Mouse (Mus musculus) testis, adult 2 months (tissue): Measurements from ENCODE around the gene Cc2d1a. TPM values are rescaled to one million over a fixed set of nuclear protein-coding genes. Genes with fewer than 3 reads are reported as not detected.

ENCODE experiments used
- H3K27ac ChIP-seq: fragments of 200-500 bp; 2 replicates; pipeline ENCODE4 v1.5.1; 2012; ENCODE audit warnings: low read depth, low read length; ENCODE audit not compliant: control insufficient read depth, insufficient read depth
- H3K27me3 ChIP-seq: fragments of 200-500 bp; 2 replicates; pipeline ENCODE4 v1.6.1; 2012; ENCODE audit warnings: mild to moderate bottlenecking, low read length, moderate library complexity; ENCODE audit not compliant: control insufficient read depth, insufficient read depth
- H3K36me3 ChIP-seq: fragments of 200-500 bp; 2 replicates; pipeline ENCODE4 v1.6.1; 2012; ENCODE audit warnings: mild to moderate bottlenecking, low read length; ENCODE audit not compliant: control insufficient read depth, insufficient read depth
- H3K4me1 ChIP-seq: fragments of 200-500 bp; 2 replicates; pipeline ENCODE4 v1.6.1; 2012; ENCODE audit warnings: low read length; ENCODE audit not compliant: control insufficient read depth, insufficient read depth
- H3K4me3 ChIP-seq: fragments of 200-500 bp; 2 replicates; pipeline ENCODE4 v1.5.1; 2012; ENCODE audit warnings: low read depth, mild to moderate bottlenecking, low read length, moderate library complexity, mixed read lengths; ENCODE audit not compliant: control insufficient read depth
- CTCF ChIP-seq: fragments of 200-500 bp; IDR thresholded peaks from 2 replicates; pipeline ENCODE4 v1.5.1; 2012; ENCODE audit warnings: low read depth, mild to moderate bottlenecking, inconsistent platforms, low read length, moderate library complexity; ENCODE audit not compliant: control insufficient read depth, insufficient read depth, insufficient replicate concordance
- POLR2A ChIP-seq: fragments of 200-500 bp; IDR thresholded peaks from 2 replicates; pipeline ENCODE4 v1.6.1; 2012; ENCODE audit warnings: low read depth, mild to moderate bottlenecking, inconsistent platforms, low read length, moderate library complexity; ENCODE audit not compliant: control insufficient read depth
- polyA plus RNA-seq: library from polyadenylated mRNA; depleted of rRNA; stranded (reverse); fragments of >200 nt; gene quantifications from 2 replicates; pipeline ENCODE4 v1.2.3, GENCODE M21; 2012

The Cc2d1a gene
- polyA plus RNA-seq, 1 experiment = 30.9 TPM

DNA sequence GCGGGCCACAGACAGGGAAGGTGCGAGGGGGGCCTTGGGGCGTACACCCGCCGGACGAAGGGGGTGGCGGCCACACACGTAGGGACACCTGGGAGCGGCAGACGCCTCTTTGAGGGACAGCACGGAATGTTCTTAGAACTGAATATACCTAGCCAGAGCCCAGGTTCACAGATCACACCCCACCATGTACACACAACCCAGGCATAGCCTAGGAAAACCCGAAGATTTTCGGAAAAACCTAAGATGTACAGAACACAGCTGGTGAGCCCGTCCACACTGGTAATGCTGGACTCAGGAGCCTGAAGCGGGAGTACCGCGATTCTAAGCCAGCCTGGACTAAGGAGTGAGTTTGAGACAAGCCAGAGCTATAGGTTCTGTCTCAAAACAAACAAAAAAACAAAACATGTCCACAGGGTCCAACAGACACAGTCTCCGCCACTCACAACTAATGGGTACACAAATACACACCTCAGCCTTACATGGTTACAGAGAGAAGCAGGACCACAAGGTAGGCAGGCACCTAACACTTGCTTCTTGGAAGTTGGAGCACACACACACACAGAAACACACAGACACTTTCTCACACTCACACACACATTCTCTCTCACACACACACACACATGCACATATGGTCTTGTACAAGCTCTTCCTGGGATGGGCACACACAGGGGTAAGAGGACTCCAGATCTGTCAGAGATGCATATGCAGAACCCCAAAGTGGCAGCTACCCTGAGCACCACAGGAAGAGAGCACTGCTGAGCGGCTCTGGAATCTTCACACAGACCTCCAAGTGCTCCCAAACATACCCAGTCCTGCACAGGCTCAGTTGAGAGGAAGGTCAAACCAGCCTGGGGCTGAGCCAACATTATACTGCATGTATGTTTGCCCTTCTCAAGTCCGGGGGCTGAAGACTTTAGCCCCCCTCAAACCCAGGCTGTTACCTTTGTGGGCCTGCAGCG is 36.6 kb upstream of the Cc2d1a start:
- no peaks in the 10 kb centered on the region for H3K27me3 ChIP-seq

DNA sequence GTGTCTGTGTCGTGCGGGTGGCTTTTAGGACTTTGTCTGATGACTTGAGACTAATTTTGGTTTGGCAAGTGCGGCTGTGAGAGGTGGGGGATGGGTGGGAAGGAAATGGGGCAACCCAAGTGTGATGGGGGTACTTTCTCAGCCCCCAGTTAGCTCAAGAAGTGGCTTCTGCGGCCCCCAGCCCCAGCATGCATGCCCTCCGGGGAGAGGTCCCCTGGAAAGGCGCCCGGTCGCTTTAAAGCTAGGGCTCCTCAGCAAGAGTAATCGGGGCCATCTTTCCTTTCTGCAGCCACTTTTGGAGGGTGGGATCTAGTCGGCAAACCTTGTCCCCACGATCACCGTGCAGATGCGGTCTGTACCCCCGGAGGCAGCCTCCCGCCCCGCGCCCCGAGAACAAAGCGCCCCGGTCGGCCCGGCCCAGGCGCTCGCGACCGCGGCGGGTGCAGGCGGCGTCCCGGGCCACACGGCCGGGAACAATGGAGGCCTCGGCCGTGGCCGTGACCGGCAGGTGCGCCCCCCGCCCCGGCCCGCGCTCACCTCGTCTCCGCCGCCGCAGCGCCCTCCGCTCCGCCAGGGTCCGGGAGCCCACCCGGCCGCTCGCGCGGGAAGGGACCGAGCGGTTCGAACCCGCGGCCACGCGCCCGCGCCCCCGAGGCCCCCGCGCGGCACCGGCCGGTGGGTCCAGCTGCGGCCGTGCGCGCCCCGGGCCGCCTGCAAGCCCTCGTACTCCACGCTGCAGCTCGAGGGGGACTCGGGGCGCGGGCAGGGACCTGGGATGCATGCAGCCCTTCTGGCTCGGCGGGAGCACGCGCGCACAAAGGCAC is 35.7 kb upstream of the Cc2d1a start:
- H3K27me3 ChIP-seq = no peaks in the 10 kb centered on the region
- H3K4me3 ChIP-seq = peak overlapping the region; percentile 45
- no peak for TF ChIP-seq POLR2A
- TF ChIP-seq CTCF = no peak
- H3K36me3 ChIP-seq = no peaks in the 10 kb centered on the region
- H3K27ac ChIP-seq = no peak overlapping the region
- peaks cover 24% of the 10 kb centered on the region for H3K4me1 ChIP-seq

More for the DNA sequence above, 36.6 kb upstream of the Cc2d1a start:
- peaks cover 22% of the 10 kb centered on the region for H3K4me1 ChIP-seq
- H3K4me3 ChIP-seq = peak overlapping the region; percentile 45
- TF ChIP-seq POLR2A (no peak), CTCF (no peak)
- no peak overlapping the region for H3K27ac ChIP-seq
- H3K36me3 ChIP-seq = no peaks in the 10 kb centered on the region

GRCm38 (mm10) chr8:84182833-84183232 is 35.1 kb upstream of the Cc2d1a start:
- Histone ChIP-seq H3K4me1 (peaks cover 24% of the 10 kb centered on the region), H3K27ac (no peak overlapping the region), H3K36me3 (no peaks in the 10 kb centered on the region), H3K4me3 (no peak overlapping the region), H3K27me3 (no peaks in the 10 kb centered on the region)
- TF ChIP-seq POLR2A = no peak
- TF ChIP-seq CTCF = no peak

- peaks cover 16% of the 10 kb centered on the region for H3K4me1 ChIP-seq
- no peaks in the 10 kb centered on the region for H3K27me3 ChIP-seq
- H3K36me3 ChIP-seq = no peaks in the 10 kb centered on the region
- H3K4me3 ChIP-seq = no peak overlapping the region
- TF ChIP-seq CTCF (no peak), POLR2A (no peak)
- H3K27ac ChIP-seq = no peak overlapping the region
Measured at GRCm38 (mm10) chr8:84180530-84181190, 32.9 kb upstream of the Cc2d1a start.

DNA sequence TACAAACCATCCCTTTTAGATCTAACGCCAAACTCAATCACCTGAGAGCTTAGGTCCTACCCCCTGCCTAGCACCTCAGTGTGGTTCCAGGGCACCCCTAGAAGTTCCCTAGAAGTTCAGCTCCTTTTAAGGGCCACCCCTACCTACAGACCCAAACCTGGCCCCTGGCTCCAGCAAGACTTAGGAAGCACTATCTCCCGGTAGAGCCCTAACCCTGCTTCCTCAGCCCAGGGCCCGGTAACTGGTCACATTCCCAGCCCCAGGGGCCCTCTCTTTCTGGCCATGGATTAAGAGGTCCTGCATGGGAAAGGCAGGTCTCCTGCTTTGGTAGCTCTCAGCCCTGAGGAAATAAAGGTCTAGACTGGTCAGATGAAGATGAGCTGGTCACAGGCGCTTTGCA is 32.2 kb upstream of the Cc2d1a start:
- H3K27me3 ChIP-seq = no peaks in the 10 kb centered on the region
- H3K36me3 ChIP-seq = no peaks in the 10 kb centered on the region
- TF ChIP-seq POLR2A (no peak), CTCF (no peak)
- peak overlapping the region; percentile 10; the same call in 1 of the 2 replicates for H3K4me3 ChIP-seq
- H3K4me1 ChIP-seq = peaks cover 16% of the 10 kb centered on the region
- H3K27ac ChIP-seq = no peak overlapping the region

DNA sequence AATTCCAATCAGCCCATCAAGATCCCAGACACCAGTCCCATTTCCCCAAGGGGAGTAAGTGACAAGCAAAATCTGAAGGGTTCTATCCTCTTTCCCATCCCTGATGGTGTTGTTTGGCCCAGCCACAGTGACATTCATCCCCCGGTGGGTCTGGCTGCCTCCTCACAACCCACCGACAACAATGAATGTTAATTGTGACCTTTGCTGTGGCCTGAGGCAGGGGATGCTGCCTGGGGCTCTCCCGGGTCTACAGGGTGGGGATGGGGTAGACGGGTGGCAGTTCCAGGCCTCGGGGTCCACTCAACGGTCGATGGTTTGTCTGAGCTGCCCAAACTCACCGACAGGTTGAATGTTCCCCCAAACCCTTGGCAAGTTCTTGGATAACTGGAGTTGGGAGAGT is 30.9 kb upstream of the Cc2d1a start:
- H3K27me3 ChIP-seq = no peaks in the 10 kb centered on the region
- H3K27ac ChIP-seq = no peak overlapping the region
- H3K36me3 ChIP-seq = no peaks in the 10 kb centered on the region
- H3K4me3 ChIP-seq = no peak overlapping the region
- TF ChIP-seq POLR2A = no peak
- no peak for TF ChIP-seq CTCF
- H3K4me1 ChIP-seq = peaks cover 12% of the 10 kb centered on the region

DNA sequence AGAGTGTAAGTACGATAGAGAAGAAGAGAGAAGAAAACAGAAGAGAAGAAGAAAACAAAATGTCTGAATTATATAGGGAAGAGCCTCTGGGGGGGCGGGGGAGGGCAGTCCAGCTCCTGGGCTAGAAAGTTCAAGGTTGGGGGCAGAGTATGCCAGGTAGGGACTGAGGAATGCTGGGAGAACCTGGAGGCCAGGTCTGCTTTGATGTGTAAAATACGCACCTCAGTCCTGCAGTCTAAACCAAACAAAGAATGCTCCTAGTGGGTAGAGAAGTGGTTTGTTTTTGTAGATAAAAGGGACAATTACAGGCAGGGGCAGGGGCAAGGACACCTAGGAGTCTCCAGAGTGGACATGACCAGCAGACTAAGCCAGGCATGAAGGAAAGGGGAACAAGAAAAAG is 29.7 kb upstream of the Cc2d1a start:
- no peaks in the 10 kb centered on the region; the same call in 1 of the 2 replicates for H3K36me3 ChIP-seq
- no peak overlapping the region for H3K4me3 ChIP-seq
- no peak overlapping the region for H3K27ac ChIP-seq
- H3K27me3 ChIP-seq = no peaks in the 10 kb centered on the region
- no peak for TF ChIP-seq CTCF
- no peak for TF ChIP-seq POLR2A
- peaks cover 12% of the 10 kb centered on the region for H3K4me1 ChIP-seq
